Mouse (Mus musculus): ENCODE data around the gene Irf6.

The Irf6 gene

DNA sequence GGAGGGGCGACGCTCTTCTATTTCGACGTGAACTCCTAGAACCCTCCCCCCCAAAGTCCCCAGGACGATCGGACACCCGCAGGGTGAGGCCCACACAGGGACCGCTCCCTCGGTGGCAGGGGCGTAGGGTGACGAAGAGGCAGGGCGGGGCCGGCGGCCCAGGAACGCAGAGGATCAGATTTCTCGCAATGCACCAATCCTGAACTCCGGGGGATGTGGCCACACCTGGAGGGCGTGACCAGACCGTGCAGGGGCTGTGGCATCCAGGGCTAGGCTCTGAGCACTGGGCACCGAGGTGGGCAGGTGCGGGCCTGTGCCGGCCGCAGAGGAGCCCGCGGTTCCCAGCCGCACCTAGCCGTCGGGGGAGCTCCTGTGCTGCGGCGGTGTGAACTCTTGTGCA lies at the start of gene Irf6:
Irf6 (plus strand) TSS at position 240 of the 400 bp plus-strand sequence.
- peak; percentile 75 for DNase-seq

DNA sequence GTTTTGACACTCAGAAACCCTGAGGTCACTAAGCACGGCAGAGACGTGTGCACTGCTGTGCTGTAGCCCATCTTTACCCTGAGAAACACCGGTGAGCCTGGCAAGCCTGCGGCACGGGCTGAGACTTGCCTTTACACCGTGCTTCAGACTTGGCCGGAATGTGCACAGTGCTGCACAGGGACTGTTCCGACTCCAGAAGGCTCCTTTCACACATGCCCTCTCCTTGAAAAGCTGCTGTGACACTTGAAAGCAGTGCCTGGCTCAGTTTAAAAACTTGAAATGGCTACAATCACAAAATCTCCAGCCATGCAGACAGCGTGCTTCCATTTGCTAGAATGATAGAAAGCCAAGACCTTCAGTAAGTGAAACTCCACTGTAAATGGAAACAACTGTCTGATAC lies 40.8 kb upstream of the Irf6 start:
- no peak for DNase-seq

DNA sequence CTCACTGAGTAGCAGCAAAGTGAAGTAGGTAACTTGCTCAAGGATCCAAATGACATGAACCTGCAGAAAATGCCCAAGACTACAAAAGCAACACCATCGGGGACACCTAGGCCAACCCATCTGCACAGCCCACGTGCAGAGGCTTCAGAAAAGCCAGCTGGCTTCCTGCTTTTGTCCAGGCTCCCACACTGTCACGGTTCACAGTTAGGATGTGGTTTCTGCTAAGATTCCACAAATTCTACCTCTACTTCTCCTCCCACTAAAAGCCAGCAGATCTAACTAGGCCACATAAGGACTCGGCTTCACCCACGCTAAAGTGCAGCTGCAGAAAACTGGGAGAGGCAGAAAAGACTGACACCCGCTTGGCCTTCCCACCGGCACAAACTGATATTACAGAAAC lies 30.1 kb upstream of the Irf6 start:
- DNase-seq: no peak

DNA sequence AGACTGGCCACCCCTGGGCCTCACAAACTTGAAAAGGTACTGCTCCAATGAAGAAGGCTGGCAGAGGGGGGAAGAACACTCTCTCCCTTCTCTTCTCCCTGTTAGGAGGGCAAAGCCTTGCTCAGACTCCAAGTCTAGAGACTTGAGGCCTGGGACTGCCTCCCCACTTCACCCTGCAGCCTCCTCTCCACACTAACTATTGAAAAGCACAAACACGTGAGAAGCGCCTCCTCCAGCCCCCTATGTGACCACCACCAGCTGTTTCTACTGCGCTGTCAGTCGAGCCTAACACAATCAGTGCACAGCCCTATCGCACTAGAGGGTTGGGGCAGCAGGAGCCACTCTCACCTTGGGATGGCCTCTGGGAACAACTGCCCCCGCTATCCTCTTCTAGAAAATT lies 29.6 kb upstream of the Irf6 start:
- no peak for DNase-seq

DNA sequence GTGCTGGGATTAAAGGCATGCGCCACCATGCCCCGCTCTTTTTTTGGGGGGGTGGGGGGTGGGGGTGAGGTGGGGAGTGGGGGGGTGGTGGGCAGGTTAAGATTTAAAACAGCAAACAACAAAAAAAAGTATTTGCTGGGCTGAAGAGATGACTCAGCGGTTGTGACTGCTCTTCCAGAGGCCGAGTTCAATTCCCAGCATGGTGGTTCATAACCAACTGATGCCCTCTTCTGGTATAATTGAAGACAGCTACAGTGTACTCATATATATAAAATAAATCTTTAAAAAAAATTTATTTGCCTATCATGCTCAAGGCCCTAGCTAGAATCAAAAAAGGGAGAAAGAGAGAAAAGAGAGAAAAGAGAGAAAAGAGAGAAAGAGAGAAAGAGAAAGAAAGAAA lies 27.1 kb upstream of the Irf6 start:
- DNase-seq: peak; percentile 13

DNA sequence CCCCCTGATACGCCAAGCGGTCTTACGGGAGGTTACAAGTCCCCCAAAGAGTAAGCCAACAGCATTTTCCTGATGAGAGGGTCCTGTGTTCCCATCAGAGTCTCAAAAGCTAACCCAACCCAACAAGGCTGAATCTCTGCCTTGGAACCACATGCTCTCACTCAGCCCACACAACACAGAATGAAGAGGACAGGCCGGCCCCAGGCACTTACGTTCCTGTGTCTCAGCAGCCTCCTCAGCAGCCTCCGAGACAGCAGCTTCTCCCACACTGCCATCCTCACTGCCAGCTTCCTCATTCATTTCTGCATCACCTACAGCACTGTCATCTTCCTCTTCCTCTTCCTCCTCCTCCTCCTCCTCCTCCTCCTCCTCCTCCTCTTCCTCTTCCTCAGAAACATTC lies 24.9 kb upstream of the Irf6 start:
- no peak for DNase-seq

DNA sequence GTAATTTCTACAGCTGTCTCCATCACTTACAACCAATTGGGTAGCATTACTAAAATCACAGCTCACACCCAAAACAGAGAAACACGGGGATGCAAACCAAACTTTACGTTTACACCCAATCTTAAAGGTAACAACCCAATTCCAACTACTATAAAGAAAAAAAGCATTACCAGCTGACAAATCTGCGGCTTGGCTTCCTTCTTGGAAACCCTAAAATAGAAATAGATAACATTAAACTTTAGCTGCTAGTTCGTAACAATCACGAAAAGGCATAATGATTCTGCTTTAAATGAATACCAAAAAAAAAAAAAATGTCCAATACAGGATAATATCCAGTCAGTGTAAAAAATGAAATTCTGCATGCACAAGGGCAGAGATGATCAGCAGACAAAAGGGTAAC lies 23.6 kb upstream of the Irf6 start:
- no peak for DNase-seq

DNA sequence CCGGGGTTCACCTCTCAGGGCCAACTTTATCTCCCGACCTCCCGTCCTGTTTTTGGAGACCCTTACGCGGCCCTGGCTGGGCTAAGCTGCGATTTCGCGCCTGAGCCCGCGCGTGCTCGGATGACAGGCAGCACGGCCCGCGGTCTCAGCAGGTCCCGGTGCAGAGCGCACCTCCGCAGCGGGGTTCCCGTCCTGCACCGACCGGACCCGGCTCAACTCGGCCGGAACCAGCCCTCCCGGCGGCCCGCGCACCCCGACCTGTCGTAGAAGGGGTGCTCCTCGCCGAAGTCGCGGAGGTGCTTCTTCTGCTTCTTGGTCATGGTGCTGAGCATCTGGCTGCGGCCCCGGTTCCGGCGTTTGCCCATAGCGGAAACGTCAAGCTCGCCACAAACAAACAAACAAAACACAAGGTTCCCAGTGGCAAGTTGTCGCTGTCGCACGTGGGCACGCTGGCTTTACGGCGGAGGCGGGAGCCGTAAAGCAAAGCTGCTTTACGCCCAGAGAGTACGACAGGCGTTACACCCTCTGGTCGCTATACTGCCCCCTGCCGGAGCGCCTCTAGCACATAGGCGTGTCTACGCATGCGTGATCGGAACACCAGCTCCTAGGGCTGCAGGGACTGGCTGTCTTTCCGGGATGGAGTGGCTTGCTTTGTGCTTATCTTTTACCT lies 23.0 kb upstream of the Irf6 start, which contains the start of gene Diexf:
Diexf (minus strand) TSS at position 487 of the 670 bp plus-strand sequence.
- DNase-seq: peak; percentile 100

DNA sequence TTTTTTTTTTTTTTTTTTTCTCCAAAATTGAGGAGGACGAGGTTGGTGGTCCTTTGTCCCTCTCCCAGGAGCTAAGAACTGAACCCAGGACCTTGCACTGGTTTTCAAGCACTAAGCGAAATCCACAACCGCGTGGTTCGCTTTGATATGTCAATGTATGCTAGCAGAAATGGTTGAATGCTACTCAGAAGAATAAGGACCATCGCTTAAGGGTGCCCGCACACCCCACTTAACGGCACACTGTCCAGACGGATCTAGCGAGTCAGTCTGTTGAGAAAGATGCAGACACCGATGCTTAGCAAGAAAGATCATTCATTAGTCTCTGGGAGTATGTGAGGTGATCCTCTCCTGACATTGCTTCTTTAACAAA lies 22.5 kb upstream of the Irf6 start:
- DNase-seq: no peak

DNA sequence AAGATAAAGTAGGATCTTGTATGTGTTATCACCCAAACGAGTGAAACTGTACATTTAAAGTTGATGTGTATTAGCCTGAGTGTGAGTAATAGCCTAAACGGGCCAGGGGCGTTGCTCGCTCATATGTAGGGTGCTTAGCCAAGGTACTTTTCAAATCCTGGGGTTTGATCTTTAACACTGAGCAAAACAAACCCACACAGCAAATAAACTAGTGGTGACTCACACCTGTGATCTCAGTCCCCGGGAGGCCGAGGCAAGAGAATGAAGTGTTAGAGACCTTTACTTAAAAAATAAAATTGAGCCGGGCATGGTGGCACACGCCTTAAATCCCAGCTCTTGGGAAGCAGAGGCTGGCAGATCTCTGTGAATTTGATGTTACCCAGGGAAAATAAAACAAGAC lies 22.1 kb upstream of the Irf6 start:
- no peak for DNase-seq

DNA sequence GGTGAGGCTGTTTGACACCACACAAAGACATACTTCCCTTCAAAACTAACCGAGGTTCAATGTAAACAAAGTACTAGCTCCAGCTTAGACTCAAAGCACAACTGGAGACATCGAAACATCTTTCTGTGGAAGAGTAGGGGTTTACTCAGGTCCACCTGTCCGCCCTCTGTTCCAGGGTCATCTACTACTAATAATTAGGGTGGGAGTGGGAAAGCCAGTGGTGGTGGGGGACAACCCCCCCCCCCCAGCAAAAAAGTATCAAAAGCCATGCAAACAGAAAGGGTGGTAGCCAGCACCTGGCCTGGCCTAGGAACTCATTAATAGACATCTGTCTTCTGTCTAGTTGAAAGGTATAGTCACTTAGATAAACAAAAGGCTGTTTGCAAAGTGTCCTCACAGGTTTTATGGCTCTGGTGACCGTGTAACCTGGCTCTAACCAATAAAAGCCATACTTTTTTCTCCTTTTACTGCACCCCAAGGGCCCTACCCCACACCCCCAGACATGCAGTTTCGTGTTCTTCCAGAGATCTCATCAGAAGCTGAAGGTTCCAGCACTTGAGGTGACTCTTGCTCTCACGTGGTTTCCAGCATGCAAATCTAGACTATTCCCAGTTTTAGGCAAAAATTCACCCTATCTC lies 21.5 kb upstream of the Irf6 start:
- no peak for DNase-seq

DNA sequence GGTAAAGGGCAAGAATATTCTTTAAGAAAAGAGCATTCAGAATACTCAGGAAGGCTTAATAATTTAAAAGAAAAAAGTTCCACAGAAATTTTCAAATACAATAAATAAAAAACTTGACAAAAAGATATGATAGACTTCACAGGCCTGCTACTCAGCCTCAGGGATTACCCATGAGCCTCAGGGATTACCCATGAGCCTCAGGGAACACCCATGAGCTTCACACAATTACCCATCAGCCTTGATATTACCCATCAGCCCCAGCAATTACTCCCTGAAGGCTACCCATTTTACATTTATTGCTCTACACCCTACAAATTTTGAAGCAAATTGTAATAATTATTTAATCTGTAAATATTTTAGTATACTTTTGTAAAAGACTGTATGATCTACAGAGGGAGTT lies 20.5 kb upstream of the Irf6 start:
- DNase-seq: no peak

DNA sequence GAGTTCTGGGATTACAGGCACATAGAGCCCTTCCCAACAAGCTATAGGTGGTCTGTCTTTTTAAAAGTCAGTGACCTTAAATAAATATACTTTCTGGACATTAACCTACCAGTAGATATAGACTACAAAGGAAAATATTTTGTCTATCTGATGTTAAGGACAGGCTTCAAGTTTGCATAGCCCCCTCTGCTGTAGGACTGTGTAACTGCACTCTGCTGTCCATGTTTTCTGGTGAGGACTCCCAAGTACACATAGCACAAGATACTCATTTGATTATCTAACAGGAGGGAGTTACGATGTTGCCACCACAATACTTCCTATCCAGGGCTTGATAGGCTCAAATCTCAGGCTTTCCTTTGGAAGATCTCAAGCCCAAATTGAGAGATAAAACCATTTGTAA lies 19.2 kb upstream of the Irf6 start:
- DNase-seq: peak; percentile 26

DNA sequence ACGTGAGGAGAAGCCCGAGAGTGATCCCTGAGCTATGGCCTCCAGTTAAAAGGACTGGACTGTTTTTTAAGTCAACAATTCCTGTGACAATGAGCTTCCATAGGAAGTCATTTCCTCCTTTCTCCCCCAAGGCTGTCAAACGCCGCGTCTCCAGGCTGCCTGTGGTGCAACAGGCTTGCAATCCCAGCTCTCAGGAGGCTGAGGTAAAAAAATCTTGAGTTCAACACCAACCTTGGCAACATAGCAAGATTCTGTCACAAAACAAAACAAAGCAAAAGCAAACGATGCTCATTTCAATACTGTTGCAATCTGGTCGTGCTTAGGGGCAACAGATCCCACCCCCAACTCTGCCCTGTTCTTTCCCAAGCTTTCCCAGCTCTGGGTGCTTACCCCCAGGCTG lies 14.8 kb upstream of the Irf6 start:
- no peak for DNase-seq

DNA sequence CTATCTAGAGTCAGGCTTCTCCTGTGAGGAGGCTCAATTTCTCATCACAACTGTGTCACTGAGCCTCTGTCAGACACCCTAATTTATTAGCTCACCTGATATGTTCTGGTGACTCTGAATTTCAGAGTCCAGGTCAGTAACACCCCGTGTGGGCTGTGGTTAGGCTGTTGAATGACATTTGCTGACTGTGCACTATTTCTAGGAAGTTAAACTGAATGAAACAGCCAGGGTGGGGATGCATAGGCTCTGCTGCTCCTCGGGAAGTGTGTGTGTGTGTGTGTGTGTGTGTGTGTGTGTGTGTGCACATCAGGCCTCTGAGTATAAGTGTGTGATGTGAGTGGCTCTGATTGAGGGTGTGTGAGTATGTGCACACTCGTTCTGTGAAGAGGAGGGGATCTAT lies 14.2 kb upstream of the Irf6 start:
- no peak for DNase-seq

DNA sequence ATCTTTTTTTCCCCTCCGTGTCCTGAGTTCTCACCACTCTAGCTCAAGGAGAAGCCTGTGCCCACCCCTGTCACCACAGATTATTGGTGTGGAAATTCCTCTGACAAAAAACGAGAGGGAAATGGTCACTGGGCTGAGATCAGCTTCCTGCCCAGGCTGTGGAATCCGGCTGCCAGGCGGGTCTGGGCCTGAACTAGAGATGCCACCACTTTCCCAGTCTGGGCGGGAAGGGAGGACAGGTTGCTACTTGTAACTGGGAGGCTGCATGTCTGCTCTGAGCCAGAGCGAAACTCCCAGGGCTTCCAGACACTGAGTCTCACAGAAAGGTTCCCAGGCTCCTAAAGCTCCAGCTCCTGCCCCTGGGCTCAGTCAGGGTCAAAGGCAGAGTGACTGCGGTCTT lies 11.8 kb upstream of the Irf6 start:
- no peak for DNase-seq

DNA sequence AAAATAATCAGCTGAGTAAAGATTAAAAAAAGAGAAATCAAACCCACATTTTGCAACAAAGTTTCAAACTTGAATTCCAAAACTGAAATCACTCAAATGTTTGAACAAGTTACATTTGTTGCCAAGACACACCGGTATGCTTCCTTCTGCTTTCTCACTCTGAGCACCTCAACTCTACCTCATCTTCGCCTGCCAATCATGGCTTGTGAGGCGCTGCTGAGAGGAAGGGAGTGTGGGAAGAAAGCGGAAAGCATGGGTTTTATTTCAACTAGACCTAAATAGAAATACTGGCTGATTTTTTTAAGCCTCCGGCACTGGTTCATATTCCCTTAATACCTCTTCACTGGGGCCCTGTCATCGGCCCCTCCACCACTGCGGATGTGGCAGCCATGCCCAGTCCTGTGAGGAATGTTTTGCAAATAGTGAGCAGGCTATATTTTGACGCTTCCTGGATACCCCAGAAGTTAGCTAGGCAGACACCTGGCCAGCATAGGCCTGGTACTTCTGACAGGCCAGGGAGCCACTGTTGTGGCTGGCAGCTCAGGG lies 10.3 kb upstream of the Irf6 start:
- DNase-seq: no peak

DNA sequence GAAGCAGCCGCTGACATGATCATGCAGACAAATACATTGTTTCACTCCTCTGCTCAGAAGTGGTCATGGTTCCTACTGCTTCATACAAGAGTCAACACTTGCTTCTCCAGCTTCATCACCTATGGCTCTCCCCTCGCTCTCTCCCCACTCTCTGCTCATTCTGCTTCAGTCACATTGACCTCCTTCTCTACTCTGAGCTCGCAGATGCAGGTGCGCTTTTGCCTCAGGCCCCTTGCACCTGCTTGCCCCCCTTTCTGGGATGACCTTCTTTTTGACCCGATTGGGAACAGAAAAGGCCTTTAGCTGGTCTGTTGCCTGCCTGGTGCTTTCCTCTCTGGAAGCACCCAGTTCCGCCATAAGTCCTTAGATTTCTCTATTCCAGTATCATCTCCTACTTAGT lies 8.4 kb upstream of the Irf6 start:
- no peak for DNase-seq

DNA sequence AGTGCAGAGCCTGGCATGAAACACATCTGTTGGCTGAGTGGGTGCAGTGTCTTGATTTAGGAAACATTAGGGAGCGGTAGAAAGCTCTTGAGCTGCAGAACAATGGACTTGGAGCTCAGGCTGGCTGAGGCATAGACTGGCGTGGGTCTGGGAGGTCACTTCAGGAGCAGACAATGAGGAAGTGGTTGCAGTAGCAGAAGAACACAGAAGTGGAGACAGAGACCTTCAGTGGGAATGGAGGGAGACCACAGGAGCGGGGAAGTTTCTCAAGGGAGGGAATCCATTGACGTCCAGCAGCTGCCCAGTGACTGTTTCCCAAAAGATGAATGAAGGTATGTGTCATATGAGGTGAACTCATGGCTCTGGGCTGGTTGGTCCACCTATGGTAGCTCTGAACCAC lies 7.8 kb upstream of the Irf6 start:
- DNase-seq: no peak

DNA sequence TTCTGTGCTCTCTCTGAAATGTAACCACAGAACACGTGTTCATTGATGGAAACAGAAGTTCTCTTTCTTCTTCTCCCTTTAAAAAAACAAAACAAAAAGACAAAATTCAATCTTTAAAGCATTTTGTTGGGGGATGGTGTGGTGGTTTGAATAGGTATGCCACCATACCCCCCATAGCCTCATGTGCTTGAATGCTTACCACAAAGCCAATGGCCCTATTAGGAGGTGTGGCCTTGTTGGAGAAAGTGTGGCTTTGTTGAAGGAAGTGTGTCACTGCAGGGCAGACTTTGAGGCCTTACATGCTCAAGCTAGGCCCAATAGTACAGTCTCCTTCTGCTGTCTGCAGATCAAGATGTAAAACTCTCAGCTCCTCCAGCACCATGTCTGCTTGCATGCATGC lies 6.5 kb upstream of the Irf6 start:
- no peak for DNase-seq

DNA sequence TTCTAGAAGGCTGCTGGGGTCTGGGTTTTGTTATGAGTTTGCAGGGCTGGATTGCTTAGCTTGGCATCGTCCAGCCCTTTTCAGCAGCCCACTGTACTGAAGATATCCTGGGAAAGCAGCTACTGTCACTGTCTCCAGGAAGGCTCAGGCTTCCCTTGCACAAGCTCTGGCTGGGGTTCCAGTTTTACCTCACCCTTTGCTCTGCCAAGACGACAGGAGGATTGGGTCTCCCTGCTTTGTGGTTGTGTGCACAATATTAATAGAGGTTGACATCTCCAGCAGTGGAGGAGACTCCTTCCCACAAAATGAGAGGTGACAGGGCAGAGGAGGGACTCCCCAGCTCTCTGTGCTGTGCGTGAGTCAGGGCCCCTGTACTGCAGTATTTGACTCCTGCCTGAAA lies 3.7 kb upstream of the Irf6 start:
- DNase-seq: no peak

DNA sequence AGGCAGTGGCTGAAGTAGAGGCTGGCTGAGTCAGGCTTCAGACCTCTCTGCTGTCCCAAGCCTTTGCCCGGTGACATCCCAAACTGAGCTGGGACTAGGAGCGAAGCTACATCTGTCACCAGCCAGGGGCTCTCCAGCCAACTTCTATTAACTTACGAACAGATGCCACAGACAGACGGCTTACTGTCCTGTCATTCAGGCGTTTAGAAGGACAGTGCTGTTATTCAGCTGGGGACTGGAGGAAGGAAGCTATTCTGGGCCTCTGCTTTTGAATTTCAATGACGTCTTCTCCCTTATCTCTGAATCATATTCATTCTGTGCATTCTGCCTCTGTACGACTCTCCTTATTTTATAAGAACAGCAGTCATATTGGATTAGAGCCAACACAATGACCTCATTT lies 1.8 kb upstream of the Irf6 start:
- no peak for DNase-seq

DNA sequence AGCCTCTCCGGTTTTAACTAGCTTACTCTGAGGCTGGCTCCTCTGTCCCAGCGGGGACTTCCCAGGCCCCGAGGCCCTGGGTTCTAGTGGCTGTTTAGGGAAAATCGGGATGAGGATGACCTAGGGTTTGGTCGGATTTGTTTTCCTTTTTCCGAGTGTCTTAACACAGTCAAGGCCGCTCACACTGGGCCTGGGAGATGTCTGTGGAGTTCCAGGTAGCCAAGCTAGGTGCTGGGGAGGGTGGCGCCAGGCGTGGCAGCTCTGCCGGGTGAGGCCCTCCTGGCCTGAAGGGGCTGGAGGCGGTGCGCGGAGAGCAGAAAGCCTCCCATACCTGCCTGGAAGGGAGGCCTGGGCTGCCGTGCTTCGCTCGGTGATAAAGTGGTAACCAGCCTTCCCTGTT lies 650 bp downstream of the Irf6 start:
- no peak for DNase-seq

DNA sequence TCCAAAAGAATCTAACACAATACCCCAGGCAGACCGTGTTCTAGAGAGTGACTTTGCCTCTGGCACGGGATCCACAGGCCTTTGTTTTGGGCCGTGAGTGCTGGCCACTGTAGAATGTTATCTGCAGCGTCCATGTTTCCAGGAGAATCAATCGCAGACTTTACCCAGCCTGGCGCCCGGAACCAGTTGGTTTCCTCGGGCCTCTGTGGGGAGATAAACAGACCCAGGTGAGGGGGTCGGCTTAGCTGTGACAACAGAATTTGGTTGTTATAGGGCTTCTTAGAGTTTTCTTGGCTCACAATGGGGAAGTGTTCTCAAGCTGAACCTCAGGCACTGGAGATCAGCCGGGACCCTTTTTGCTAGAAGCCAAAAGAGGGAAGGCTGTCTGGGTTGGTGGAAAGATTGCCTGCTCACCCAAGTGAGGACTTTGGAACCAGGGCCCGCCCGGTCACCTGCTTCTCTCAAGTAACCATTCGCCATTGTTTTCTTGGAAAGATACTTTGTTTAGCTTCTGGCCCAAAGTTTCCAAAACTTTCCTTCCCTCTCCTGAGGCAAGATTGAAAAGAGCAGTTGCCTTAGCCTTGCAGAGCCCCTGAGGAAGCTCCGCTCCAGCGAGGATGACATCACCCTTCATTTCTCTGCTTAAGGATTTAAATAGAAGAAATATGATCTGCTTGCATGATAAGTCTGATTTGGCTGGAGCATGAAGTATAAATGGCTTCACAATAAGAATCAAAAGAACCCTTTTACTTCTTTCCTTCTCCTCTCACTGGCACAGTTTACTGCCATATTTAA lies 3.6 kb downstream of the Irf6 start:
- peak; percentile 35 for DNase-seq
